Mouse (Mus musculus) ES-E14 (cell line): ENCODE data around the gene Slc38a1.

ENCODE experiments used
- ZC3H11A ChIP-seq: IDR thresholded peaks from 2 replicates; pipeline ENCODE4 v1.6.1; 2012; ENCODE audit warnings: low read depth, mild to moderate bottlenecking, inconsistent platforms, low read length, borderline replicate concordance
- ZNF384 ChIP-seq: IDR thresholded peaks from 2 replicates; pipeline ENCODE4 v1.6.1; 2012; ENCODE audit warnings: low read depth, low read length, inconsistent platforms

GRCm38 (mm10) chr15:96551569-96552380, 90.9 kb downstream of the Slc38a1 start:
- TF ChIP-seq ZNF384 (no peak), ZC3H11A (peak; percentile 80)
